Mouse (Mus musculus) erythroblast, embryonic 14.5 days (primary cell): ENCODE results near the gene Homer2. TPM values are rescaled to one million over a fixed set of nuclear protein-coding genes. Genes with fewer than 3 reads are reported as not detected.

Experiments used
- H3K27me3 ChIP-seq: 2 replicates; pipeline ENCODE4 v1.6.1; 2012; ENCODE audit warnings: inconsistent platforms; ENCODE audit not compliant: control insufficient read depth
- H3K36me3 ChIP-seq: 2 replicates; pipeline ENCODE4 v1.6.1; 2012; ENCODE audit warnings: mild to moderate bottlenecking, inconsistent platforms; ENCODE audit not compliant: control insufficient read depth
- H3K4me1 ChIP-seq: 2 replicates; pipeline ENCODE4 v1.6.1; 2012; ENCODE audit warnings: inconsistent platforms; ENCODE audit not compliant: control insufficient read depth
- H3K4me3 ChIP-seq: replicated peaks from 2 replicates; pipeline ENCODE3; 2012; ENCODE audit warnings: moderate library complexity, mild to moderate bottlenecking, inconsistent platforms
- H3K9me3 ChIP-seq: 2 replicates; pipeline ENCODE4 v1.6.1; 2012; ENCODE audit warnings: low read length, inconsistent platforms, mixed read lengths; ENCODE audit not compliant: control insufficient read depth
- GATA1 ChIP-seq: IDR thresholded peaks from 2 replicates; pipeline ENCODE4 v1.6.1; 2012; ENCODE audit warnings: low read length, inconsistent platforms, mixed read lengths
- TAL1 ChIP-seq: IDR thresholded peaks from 3 replicates; pipeline ENCODE4 v1.6.1; 2012; ENCODE audit warnings: low read length, inconsistent platforms, mixed read lengths
- polyA plus RNA-seq: library from polyadenylated mRNA; stranded (reverse); fragments of >175 nt; gene quantifications from 2 replicates; pipeline ENCODE4 v1.2.3, GENCODE M21; 2012

Gene Homer2
- polyA plus RNA-seq, 1 experiment = 0.19 TPM

DNA sequence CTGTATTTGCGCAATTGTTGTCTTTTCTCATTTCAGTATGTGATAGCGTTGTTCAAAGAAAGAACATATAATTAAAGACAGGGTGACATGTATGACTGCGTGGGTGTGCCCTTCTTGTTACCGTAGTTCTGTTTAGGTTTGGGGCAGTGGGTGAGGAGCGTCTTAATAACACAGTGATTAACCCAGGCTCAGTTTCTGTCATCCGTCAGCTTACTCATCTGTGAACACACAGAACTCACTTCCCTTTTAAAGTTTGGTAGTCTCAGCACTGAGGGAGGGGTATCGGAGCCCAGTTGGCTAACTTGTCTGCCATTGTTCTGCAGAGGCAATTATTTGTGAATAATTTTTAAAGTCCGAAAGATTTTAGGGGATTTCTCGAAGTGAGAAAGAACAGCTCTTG is 20.4 kb upstream of the Homer2 start:
- no peak for TF ChIP-seq TAL1
- no peak for TF ChIP-seq GATA1
- Histone ChIP-seq H3K4me1 (peaks cover 8% of the 10 kb centered on the region), H3K4me3 (no peak overlapping the region), H3K36me3 (no peaks in the 10 kb centered on the region), H3K27me3 (no peaks in the 10 kb centered on the region), H3K9me3 (no peaks in the 10 kb centered on the region)

DNA sequence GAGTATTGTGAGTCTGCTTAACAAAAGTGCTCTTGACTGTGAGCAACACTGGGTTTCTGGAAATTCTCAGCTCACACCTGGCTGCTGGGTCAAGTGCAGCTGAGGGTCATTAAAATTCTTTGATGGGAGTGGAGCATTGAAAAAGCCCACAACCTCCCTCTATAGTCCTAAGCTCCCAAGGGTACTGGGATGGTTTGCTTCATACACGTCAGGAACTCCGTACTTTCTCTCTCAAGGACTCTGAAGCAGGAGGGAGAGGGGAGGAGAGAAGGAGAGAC is 19.3 kb upstream of the Homer2 start:
- no peaks in the 10 kb centered on the region for H3K9me3 ChIP-seq

DNA sequence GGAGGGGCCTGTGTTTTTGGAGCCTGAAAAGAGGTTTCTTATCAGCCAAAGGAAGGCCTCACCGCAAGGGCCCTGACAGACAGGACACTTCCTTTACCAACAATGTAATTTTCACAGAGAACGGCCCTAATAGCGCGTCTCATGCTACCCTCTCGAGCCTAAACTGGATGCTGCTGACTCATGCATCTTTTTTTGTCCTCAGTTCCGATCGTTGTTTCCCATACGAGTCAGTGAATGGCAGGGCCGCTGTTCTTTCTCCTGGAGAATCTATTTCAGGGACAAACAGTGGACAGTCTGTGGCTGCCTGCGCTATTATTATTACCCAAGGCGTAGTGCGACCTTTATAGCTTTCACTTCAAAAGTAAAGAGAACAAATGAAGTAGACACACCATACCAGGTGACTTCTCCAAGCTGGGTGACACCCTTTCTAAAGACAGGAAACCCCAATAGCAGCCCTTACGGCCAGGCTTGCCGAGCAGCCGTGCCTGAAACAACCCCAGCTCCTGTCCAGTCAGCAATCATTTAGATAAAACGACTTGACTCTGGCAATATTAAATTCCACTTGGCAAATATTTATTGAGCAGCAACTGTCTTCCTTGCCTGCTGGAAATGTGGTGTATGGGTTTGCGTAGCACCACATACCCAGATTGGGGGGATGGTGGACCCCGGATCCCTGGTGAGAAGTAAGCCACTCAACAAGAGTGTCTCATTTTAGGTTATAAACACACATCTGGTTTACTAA is 18.8 kb upstream of the Homer2 start:
- no peak overlapping the region for H3K4me3 ChIP-seq

More for the DNA sequence above, 19.3 kb upstream of the Homer2 start:
- H3K4me3 ChIP-seq = no peak overlapping the region
- TF ChIP-seq TAL1 (no peak), GATA1 (no peak)
- H3K4me1 ChIP-seq = peaks cover 10% of the 10 kb centered on the region
- no peaks in the 10 kb centered on the region for H3K27me3 ChIP-seq
- no peaks in the 10 kb centered on the region for H3K36me3 ChIP-seq

DNA sequence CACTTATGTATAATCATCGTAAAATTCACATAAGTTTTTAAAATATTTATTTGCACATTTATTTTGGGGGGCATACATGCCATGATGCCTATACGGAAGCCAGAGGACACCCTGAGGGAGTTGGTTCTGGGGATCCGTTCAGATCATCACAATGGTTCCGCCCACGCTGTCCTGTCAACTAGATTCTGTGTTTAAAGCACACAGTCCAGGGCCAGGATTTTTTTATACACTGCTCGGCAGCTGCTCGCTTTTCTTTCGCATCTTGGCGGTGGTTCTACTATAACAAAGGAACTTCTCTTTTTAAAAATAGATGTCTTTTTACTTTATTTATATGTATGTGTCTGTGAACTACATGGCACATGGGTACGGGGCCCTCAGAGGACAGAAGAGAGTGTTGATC is 16.5 kb upstream of the Homer2 start:
- Histone ChIP-seq H3K9me3 (peaks cover 7% of the 10 kb centered on the region), H3K36me3 (no peaks in the 10 kb centered on the region), H3K4me3 (no peak overlapping the region), H3K27me3 (no peaks in the 10 kb centered on the region), H3K4me1 (peaks cover 24% of the 10 kb centered on the region)
- TF ChIP-seq GATA1 = no peak
- TF ChIP-seq TAL1 = no peak

More for the DNA sequence above, 18.8 kb upstream of the Homer2 start:
- Histone ChIP-seq H3K27me3 (no peaks in the 10 kb centered on the region), H3K36me3 (no peaks in the 10 kb centered on the region), H3K4me1 (peaks cover 10% of the 10 kb centered on the region), H3K9me3 (no peaks in the 10 kb centered on the region)
- TF ChIP-seq TAL1 (no peak), GATA1 (no peak)

DNA sequence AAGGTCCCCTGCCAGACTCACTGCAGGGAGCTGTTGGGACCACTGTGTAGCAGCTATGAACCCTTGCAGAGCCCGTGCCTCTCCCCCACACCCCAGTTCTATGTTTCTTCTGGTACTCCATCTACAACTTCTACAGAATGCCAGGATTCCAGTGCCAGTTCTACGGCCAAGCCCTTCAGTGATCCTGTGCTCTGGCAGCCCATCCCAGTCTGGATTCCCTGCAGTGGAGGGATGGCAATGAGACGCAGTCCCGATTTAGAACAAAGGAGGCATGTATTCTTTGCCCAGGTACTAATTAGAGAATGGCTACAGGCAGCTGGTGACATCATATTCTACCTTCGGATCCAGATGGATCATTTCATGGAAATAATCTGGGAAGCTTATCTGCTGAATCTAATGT is 13.9 kb upstream of the Homer2 start:
- H3K36me3 ChIP-seq = no peaks in the 10 kb centered on the region
- H3K9me3 ChIP-seq = peaks cover 10% of the 10 kb centered on the region
- peaks cover 36% of the 10 kb centered on the region for H3K4me1 ChIP-seq
- TF ChIP-seq TAL1 (no peak), GATA1 (no peak)
- no peaks in the 10 kb centered on the region for H3K27me3 ChIP-seq
- H3K4me3 ChIP-seq = no peak overlapping the region

DNA sequence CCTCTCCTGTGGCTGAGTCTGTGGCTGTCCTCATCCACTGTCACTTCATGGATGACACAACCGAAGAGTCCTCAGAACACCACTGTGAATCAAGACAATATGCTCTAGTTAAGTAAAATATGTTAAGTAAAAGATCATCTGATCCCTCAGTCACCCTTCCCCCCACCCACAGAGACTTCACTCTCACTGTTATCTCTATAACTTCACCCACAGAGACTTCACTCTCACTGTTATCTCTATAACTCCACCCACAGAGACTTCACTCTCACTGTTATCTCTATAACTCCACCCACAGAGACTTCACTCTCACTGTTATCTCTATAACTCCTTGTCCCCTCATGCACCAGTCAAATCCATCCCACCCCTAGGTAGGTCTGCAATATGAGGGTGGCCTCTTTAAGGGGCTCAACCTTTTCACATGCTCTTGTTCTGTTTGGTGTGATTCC is 11.9 kb upstream of the Homer2 start:
- H3K4me3 ChIP-seq = peak overlapping the region; percentile 17
- H3K4me1 ChIP-seq = peaks cover 28% of the 10 kb centered on the region
- TF ChIP-seq TAL1 (peak; percentile 14; the same call in 1 of the 3 replicates), GATA1 (no peak; the same call in 1 of the 2 replicates)
- peaks cover 10% of the 10 kb centered on the region for H3K9me3 ChIP-seq
- H3K27me3 ChIP-seq = no peaks in the 10 kb centered on the region
- H3K36me3 ChIP-seq = no peaks in the 10 kb centered on the region

DNA sequence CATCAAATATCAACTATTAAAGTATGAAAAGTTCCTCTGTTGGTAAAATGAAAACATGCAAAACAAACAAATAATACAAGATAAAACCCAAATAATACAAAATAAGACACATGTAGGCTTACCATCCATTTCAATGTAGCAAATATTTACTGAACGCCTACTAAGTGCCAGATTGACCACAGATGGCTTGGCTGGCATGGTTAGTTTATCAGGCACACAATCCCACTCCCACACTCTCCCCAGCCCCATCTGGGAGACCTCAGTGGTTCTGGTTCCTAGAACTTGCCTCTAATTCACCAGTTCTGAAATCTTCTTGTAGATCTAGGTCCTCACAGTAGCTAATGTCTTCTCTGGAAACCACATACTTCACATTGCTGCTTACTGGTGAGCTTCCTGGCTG is 11.3 kb upstream of the Homer2 start:
- H3K4me3 ChIP-seq = peak overlapping the region; percentile 17
- peaks cover 10% of the 10 kb centered on the region for H3K9me3 ChIP-seq
- TF ChIP-seq GATA1 = no peak
- no peak for TF ChIP-seq TAL1
- no peaks in the 10 kb centered on the region for H3K27me3 ChIP-seq
- no peaks in the 10 kb centered on the region for H3K36me3 ChIP-seq
- H3K4me1 ChIP-seq = peaks cover 28% of the 10 kb centered on the region

DNA sequence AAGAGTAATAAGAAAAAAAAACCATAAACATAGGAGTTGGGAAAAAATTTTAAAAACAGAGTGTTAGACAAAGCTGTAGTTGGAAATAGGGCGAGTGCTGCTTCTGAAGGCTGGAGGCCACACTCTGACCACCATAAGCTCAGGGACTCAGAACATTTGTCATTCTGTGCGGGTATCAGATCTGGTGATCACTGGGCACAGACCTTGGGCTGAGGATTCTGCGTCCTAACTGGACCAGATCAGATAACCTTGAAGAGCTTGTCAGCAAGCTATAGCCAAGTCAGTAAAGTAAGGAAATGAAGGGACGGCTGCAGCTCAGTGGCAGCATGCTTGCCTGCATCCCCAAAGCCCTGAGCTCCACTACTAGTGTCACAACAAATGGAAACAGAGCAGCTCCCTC is 2.8 kb upstream of the Homer2 start:
- H3K4me3 ChIP-seq = no peak overlapping the region
- peaks cover 3% of the 10 kb centered on the region for H3K4me1 ChIP-seq
- TF ChIP-seq GATA1 = no peak
- TF ChIP-seq TAL1 = no peak
- H3K36me3 ChIP-seq = no peaks in the 10 kb centered on the region
- no peaks in the 10 kb centered on the region for H3K9me3 ChIP-seq
- peaks cover 59% of the 10 kb centered on the region for H3K27me3 ChIP-seq

DNA sequence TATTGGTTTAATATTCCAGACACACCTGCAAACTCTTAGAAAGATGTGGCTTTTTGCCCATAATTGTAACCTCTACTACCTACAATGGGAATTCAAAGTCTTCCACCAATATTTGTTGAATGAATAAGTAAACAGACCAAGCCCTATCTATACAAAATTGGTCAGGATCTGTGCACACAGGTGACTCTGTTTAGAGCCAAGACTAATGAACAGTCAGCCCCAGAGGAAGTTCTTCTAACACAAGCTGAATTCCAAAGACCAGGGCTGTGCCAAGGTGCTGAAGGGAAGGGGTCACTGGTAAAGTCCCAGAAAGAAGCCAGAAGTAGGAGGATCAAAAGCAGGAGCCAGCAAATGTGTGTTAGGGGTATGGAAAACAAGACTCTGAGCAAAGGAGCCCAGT is 838 bp upstream of the Homer2 start:
- Histone ChIP-seq H3K36me3 (no peaks in the 10 kb centered on the region), H3K27me3 (peaks cover 79% of the 10 kb centered on the region), H3K9me3 (no peaks in the 10 kb centered on the region), H3K4me1 (peaks cover 3% of the 10 kb centered on the region), H3K4me3 (no peak overlapping the region)
- no peak for TF ChIP-seq TAL1
- no peak for TF ChIP-seq GATA1
